Mouse (Mus musculus) R1 (cell line): ENCODE measurements around the gene Sh3bgr.

Experiments used
- DNase-seq: peaks from one replicate; pipeline ENCODE4 v3.0.0-alpha.2; 2018; ENCODE audit warnings: low read depth, low spot score

The Sh3bgr gene

DNA sequence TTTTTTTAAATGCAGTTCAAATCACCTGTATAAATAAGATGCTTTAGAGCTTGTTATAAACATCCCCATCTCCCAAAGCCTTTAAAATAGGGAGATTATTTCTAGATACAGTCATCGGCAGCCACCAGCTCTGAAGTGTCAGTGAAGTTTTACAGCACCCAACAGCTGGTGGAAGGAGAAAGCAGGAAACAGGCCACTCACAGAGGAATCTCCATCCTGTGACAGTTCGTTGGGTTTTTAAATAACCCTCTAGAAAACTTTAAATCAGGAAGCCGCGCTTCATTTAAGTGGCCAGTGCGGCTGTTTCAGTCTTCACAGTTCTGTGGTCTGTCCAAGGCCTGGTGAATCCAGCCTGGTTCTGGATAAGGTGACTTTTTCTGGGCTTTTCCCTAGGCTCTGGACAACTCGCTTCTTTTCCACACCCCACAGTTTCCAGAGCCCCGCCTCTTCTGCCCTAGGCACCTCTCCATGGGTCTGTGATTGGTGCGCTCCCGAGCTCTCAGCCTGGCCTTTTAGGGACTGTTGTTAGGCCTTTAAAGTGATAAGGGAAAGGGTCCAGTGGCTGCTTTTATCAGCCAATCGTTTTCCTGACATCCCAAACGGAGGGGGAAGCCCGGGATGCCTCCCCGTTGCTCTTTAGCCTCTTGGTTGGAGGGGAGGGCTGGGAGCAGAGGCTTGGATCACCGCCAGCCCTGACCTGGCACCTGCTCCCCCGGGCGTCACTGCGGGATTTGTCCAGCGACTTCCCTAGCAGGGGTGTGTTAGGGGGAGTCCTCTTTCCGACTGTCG is at the start of gene Sh3bgr:
Gene Sh3bgr (plus strand): TSS at position 538 of the 789 bp plus-strand sequence.
- DNase-seq: peak; percentile 76

DNA sequence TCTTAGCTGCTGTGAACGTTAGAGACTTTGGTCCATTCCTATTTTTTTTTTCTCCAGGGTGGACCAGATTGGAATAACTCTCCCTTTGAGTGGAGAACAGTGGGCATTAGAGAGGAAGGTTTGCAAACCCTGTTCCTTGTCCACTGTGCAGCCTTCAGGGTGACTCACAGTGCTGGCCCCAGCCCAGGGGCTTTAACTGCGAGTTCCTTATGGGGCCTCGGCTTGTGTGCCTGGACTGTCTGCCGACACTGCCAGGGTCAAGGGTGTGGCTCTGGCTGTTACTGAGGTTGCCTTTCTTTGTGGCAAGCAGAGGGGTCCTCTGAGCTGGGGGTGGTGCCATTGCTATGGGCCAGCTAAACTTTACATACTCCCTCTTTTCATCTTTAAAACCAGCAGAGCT is 49.3 kb upstream of the Sh3bgr start:
- no peak for DNase-seq

- peak; percentile 80 for DNase-seq
These were observed 48.7 kb upstream of the Sh3bgr start for GRCm38 (mm10) chr16:96151551-96151950.

- no peak for DNase-seq
These were observed 45.8 kb upstream of the Sh3bgr start for GRCm38 (mm10) chr16:96154476-96154875.

DNA sequence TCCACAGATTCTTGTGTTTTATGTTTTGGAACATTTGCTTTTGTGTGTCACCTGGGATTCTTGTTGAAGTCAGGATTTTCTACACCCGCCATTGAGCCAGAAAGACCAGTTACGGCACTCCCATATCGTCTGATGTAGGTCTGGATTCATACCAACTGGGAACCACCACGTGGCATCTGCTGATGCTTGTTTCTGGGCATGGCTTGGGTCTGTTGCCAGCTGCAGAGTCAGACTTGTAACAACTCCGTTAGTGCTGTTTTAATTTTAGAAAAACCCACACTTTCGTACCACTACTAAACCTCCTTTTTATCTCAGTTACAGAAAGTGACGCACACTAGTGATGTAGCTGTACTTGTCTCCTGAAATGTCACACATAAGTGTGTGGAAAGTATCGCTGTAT is 44.2 kb upstream of the Sh3bgr start:
- DNase-seq: no peak

GRCm38 (mm10) chr16:96157171-96157570 is 43.1 kb upstream of the Sh3bgr start:
- no peak for DNase-seq

DNA sequence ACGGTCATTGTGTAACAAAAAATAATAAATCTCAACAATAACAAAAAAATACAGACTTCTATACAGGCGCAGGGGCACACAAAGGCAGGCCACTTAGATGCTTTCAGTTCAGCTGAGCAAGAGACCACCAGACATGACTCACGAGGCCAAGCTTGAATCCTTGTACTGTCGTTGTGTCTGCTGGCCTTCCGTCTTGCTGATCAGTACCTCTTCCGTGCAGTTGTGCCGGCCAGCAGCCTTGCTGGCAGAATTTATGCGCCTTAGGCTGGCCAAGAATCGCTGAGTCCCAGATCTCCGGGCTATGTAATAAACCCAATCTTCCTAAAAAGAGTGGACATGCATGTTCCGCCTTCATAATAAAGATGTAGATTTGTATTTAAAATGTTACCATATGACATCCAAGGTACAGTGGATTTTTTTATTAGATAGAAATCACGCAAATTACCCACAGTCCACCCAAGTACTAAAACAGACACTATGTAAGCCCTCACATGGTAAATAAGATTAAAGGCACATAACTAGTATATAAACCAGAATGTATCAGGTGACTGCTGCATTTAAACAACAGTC is 41.7 kb upstream of the Sh3bgr start:
- peak; percentile 12 for DNase-seq

- peak; percentile 68 for DNase-seq
These were observed 41.0 kb upstream of the Sh3bgr start for GRCm38 (mm10) chr16:96159091-96159731.

DNA sequence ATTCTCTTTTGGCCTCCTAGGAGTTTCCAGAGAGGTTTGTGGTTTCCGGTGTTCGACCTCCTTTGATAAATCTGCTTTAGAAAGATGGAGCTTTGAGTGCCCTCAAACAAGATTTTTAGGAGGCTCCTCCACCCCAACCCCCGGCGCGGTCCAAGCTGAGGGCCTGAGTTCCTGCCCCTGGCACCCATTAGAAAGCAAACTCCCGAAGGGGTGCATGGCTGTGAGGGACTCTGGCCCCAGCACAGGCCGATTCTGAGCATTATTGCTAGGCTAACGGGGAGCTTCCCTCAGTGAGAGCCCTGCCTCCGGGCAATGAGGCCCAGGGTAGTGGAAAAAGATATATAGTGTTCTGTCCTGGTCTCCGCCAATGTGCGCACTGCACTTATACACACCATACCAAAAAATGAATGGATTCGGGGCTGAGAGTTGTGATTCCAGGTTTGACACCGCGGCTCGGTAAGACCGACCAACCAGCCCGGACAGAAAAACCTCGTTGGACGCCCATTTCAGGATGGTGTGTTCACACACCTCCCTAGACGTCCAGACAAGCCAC is 40.4 kb upstream of the Sh3bgr start:
- DNase-seq: peak; percentile 38

GRCm38 (mm10) chr16:96160927-96161326 is 39.3 kb upstream of the Sh3bgr start:
- DNase-seq: no peak

DNA sequence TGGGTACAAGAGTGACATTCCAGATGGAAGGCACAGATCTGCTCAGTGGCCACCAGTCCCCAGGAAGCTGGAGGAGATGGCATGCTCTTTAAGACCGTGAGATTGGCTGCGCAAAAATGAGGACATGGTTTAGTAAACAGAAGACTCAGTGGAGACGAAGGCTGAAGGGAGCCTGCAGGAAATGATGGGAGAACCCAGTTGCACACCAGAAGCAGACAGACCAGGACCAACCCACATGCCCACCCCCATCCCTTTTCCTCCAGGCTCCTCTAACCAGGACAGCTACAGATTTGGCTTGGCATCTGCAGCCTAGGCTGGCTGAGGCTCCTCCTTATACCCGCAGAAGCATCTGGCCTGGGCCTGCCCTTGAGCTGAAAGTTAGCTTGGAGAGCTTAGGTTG is 38.9 kb upstream of the Sh3bgr start:
- DNase-seq: no peak

DNA sequence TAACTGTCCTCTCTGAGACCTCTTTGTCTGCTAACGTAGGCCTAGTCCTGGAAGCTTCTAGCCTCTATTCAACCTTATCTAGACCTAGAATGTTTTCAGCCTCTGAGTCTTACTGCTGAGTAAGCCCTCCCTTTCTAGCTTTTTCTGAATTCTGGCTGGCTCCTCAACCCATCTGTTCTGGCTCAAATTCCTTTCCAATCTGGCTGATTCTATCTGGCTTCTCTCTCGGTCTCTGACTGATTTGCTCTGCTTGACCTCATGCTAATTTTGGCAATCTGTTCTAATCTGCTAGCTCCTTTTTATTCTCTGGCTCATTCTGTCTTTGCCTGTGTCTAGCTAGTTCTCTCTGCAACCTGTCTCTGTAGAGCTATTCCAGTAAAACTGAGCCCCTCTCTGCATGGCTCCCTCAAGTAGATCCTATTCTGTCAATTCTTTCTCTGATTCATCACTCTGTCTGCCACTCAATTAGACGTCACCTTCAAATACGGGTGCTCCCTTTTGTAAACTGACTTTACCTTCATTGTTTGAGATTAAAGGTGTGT is 34.5 kb upstream of the Sh3bgr start:
- no peak for DNase-seq

- no peak for DNase-seq
These were observed 31.4 kb upstream of the Sh3bgr start for GRCm38 (mm10) chr16:96168837-96169236.

- no peak for DNase-seq
These were observed 26.6 kb upstream of the Sh3bgr start for GRCm38 (mm10) chr16:96173648-96174047.

DNA sequence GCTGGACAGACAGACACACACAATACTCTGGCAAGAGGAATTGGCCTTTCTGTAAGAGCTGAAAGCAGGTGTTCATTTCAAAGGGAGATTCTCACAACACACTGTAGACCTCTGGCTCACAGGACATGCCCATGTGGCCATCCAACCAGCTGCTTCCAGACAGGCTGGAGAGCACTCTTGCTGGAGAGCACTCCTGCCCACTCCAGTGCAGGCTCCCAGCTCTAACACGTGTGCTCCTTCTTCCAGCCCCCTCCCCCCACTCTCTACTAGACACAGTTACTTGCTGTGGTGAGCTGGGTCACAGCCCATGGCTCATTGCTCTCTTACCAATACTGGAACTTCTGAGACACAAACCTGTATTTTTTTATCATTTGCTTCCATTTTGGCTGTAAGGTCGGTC is 24.9 kb upstream of the Sh3bgr start:
- no peak for DNase-seq

GRCm38 (mm10) chr16:96179156-96179555 is 21.1 kb upstream of the Sh3bgr start:
- DNase-seq: peak; percentile 73

DNA sequence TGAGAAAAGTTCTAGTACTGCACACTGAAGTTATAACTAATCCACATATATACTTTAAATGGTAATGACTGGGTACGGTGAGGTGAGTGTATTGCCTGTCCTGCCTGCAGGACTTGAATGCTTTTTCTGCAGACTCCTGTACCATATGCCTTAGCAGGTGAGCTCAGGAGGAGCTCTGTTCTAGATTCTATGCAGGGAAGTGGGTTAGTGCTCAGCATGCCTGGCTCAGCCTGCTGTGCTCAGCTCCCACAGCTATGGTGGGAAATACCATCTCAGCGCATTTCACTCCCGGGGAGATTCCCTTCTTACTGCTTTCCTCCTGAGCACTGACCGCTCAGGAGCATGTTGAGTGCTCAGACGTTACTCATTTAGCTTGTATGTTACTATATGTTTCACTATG is 12.6 kb upstream of the Sh3bgr start:
- DNase-seq: no peak

- peak; percentile 99 for DNase-seq
These were observed 8.4 kb upstream of the Sh3bgr start, which contains the start of gene Lca5l for GRCm38 (mm10) chr16:96191531-96192506. Gene Lca5l (minus strand): TSS chr16:96192271.

GRCm38 (mm10) chr16:96200702-96201028 is 415 bp downstream of the Sh3bgr start:
- DNase-seq: no peak

DNA sequence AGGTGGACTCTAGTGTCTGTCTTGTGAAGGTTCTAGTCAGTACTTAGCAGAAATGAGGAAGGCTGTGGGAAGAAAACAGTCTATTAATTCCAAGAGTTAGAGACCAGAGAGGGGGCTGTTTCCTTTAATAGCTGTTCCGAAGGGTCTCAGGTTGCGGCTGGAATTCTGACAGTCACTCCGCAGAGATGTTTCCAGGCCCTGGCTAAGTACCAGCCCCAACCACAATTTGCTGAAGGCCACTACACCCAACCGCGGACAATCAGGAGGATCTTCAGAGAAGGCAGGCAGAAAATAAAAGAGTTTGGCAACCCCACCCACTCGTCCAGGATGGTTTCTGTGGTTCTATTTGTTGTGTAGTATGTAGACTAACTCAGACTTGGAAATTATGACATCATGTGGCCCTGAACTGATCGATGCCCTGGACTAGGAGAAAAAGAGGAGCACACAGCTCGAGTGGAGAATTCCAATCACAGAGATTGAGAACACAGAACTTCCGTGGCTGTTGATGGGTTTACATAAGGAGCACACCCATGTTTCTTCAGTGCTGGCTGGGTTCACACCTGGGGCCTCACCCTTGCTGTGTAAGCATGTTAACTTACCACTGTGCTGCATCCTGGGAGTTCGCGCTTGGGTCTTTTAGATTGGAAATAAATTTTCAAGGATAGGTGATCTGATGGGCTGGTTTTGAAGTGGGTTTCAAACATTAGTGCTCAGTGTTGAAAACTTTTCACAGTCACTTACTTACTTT is 1.4 kb downstream of the Sh3bgr start:
- DNase-seq: no peak
